Mouse (Mus musculus): ENCODE measurements around the gene Gm1113. TPM values are rescaled to one million over a fixed set of nuclear protein-coding genes. Genes with fewer than 3 reads are reported as not detected.

The Gm1113 gene
- polyA plus RNA-seq, 1 experiment from 2014 or later: not detected

DNA sequence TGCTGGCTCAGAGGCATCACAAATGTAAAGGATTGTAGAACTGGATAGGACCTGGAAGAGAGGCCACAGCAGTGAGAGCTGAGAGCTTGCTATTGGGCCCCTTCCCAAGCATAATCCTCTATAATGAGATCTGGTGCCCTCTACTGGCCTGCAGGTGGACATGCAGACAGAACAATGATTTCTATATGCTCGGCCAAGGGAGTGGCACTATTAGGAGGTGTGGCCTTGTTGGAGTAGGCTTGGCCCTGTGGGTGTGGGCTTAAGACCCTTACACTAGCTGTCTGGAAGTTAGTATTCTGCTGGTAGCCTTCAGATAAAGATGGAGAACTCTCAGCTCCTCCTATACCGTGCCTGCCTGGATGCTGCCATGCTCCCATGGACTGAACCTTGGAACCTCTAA is 17.0 kb upstream of the Gm1113 start:
- Histone ChIP-seq H3K4me2 (replicated peaks; ENCODE audit: low read depth, low read length) (no peak overlapping the region), H3K9ac (replicated peaks; ENCODE audit: low read depth) (no peak overlapping the region), H3K4me1 (ENCODE audit: insufficient read depth, low read depth, low read length) (no peaks in the 10 kb centered on the region), H3K27me3 (replicated peaks; ENCODE audit: insufficient read depth, low read length) (no peaks in the 10 kb centered on the region), H3K9me3 (ENCODE audit: low read length) (no peaks in the 10 kb centered on the region), H3K27ac (ENCODE audit: low read length) (no peak overlapping the region), H3K36me3 (ENCODE audit: insufficient read depth, low read length) (no peaks in the 10 kb centered on the region), H3K4me3 (ENCODE audit: low read depth, low read length) (no peak overlapping the region)
- ATAC-seq: peak; percentile 73
- TF ChIP-seq EP300 (IDR thresholded peaks at IDR 0.05) (no peak), CTCF (IDR thresholded peaks at IDR 0.05) (peak; percentile 90)
- 6% methylated on average over 2 of the region's 2 CpGs for WGBS
- peak; percentile 82 for DNase-seq (ENCODE audit: low spot score)

DNA sequence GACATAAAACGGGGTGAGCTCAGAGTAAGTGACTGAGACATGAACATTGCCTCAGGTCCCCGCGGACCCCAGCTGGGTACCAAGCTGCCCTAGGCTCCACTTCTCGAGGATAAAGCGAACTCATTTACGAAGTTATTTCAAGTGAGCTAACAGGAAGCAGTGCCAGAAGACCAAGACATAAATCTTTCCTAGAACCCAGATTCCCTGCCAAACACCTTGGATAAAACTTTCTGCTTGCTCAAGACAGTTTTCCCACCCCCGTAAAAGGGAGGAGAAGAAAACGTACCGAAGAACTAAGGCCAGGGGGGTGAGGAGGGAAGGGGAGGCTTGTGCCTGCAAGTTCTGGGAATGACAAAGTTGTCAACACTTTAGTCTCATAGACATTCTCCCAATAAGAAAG is 15.2 kb upstream of the Gm1113 start:
- WGBS: 58% methylated on average over 9 of the region's 9 CpGs
- Histone ChIP-seq H3K4me3 (ENCODE audit: low read depth, low read length) (no peak overlapping the region), H3K4me2 (replicated peaks; ENCODE audit: low read depth, low read length) (no peak overlapping the region), H3K27ac (ENCODE audit: low read length) (no peak overlapping the region), H3K9ac (replicated peaks; ENCODE audit: low read depth) (no peak overlapping the region), H3K36me3 (ENCODE audit: insufficient read depth, low read length) (no peaks in the 10 kb centered on the region), H3K4me1 (ENCODE audit: insufficient read depth, low read depth, low read length) (no peaks in the 10 kb centered on the region), H3K9me3 (ENCODE audit: low read length) (no peaks in the 10 kb centered on the region), H3K27me3 (replicated peaks; ENCODE audit: insufficient read depth, low read length) (no peaks in the 10 kb centered on the region)
- ATAC-seq: no peak
- no peak for DNase-seq (ENCODE audit: low spot score)
- TF ChIP-seq EP300 (IDR thresholded peaks at IDR 0.05) (no peak), CTCF (IDR thresholded peaks at IDR 0.05) (no peak)

DNA sequence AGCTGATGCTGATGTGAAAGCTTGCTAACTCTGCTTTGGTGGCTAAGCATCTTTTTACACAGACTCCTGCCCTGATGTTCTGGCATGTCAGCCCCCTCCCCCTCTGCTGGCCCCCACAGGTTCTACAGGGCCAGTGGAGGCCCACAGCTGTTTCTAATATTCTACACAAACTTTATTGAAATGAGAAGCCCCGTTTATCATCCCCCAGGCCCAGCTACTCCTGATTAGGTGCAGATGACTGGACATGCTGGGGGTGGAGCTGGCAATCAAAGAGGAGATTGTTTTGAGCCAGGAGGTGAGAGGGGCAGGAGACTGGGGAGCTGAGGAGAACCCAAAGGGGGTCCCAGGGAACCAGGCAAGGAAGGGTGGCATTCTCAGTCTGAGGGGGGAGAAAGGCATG is 11.7 kb upstream of the Gm1113 start:
- no peaks in the 10 kb centered on the region for H3K4me1 ChIP-seq (ENCODE audit: insufficient read depth, low read depth, low read length)
- H3K36me3 ChIP-seq (ENCODE audit: insufficient read depth, low read length): no peaks in the 10 kb centered on the region
- DNase-seq (ENCODE audit: low spot score): no peak
- TF ChIP-seq EP300 (IDR thresholded peaks at IDR 0.05): no peak
- no peak for TF ChIP-seq CTCF (IDR thresholded peaks at IDR 0.05)
- no peak overlapping the region for H3K9ac ChIP-seq (replicated peaks; ENCODE audit: low read depth)
- WGBS: 24% methylated on average over 1 of the region's 1 CpGs
- H3K9me3 ChIP-seq (ENCODE audit: low read length): no peaks in the 10 kb centered on the region
- H3K4me2 ChIP-seq (replicated peaks; ENCODE audit: low read depth, low read length): no peak overlapping the region
- no peaks in the 10 kb centered on the region for H3K27me3 ChIP-seq (replicated peaks; ENCODE audit: insufficient read depth, low read length)
- ATAC-seq: no peak
- no peak overlapping the region for H3K27ac ChIP-seq (ENCODE audit: low read length)
- no peak overlapping the region for H3K4me3 ChIP-seq (ENCODE audit: low read depth, low read length)

DNA sequence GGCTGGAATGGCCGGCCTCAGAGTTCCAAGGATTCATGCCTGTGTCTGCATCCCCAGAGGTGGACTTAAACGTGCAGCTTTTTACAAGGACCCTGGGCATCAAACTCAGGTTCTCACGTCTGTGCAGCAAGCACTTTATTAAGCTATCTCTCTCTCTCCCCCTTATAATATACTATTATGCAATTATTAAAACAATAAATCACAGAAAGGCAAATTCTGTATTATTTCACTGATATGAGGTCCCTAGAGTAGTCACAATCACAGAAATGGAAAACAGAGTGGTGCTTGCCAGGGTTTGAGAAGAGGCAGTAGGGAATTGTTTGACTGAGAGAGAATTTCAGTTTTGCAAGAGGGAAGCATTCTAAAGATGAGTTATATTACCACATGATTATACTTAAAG is 11.1 kb upstream of the Gm1113 start:
- WGBS: 54% methylated on average over 3 of the region's 3 CpGs
- DNase-seq (ENCODE audit: low spot score) (no peak), ATAC-seq (no peak)
- H3K9ac ChIP-seq (replicated peaks; ENCODE audit: low read depth): no peak overlapping the region
- no peak overlapping the region for H3K4me3 ChIP-seq (ENCODE audit: low read depth, low read length)
- H3K27ac ChIP-seq (ENCODE audit: low read length): no peak overlapping the region
- H3K27me3 ChIP-seq (replicated peaks; ENCODE audit: insufficient read depth, low read length): no peaks in the 10 kb centered on the region
- no peaks in the 10 kb centered on the region for H3K4me1 ChIP-seq (ENCODE audit: insufficient read depth, low read depth, low read length)
- TF ChIP-seq EP300 (IDR thresholded peaks at IDR 0.05) (no peak), CTCF (IDR thresholded peaks at IDR 0.05) (no peak)
- no peak overlapping the region for H3K4me2 ChIP-seq (replicated peaks; ENCODE audit: low read depth, low read length)
- no peaks in the 10 kb centered on the region for H3K9me3 ChIP-seq (ENCODE audit: low read length)
- no peaks in the 10 kb centered on the region for H3K36me3 ChIP-seq (ENCODE audit: insufficient read depth, low read length)

DNA sequence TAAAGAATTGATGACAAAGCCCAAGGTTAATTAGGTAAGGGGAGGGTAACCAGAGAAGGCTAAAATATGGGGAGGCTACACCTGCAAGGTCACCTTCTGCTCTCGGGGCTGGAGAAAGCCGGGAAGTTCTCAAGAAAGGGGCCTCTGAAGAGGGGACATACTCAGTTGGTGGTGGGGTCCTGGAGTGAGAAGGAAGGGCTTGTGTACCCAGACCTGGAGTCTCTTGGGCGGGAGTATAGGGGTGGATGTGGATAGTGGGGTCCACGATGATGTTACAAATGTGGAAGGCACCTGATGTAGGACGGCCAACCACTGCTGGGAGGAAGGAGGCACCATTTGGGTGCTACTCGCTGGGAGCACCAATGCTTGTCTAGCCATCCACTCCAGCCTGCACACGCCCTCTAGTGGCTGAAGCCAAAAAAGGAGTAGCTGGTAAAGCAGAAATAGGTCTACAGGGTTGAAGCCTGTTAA is 5.9 kb upstream of the Gm1113 start:
- peak; percentile 79 for DNase-seq (ENCODE audit: low spot score)
- 16% methylated on average over 7 of the region's 7 CpGs for WGBS
- H3K27me3 ChIP-seq (replicated peaks; ENCODE audit: insufficient read depth, low read length): no peaks in the 10 kb centered on the region
- H3K4me1 ChIP-seq (ENCODE audit: insufficient read depth, low read depth, low read length): no peaks in the 10 kb centered on the region
- H3K36me3 ChIP-seq (ENCODE audit: insufficient read depth, low read length): no peaks in the 10 kb centered on the region
- H3K27ac ChIP-seq (ENCODE audit: low read length): no peak overlapping the region
- no peak overlapping the region for H3K4me3 ChIP-seq (ENCODE audit: low read depth, low read length)
- no peak overlapping the region for H3K4me2 ChIP-seq (replicated peaks; ENCODE audit: low read depth, low read length)
- TF ChIP-seq CTCF (IDR thresholded peaks at IDR 0.05) (peak; percentile 89), EP300 (IDR thresholded peaks at IDR 0.05) (no peak)
- no peak overlapping the region for H3K9ac ChIP-seq (replicated peaks; ENCODE audit: low read depth)
- H3K9me3 ChIP-seq (ENCODE audit: low read length): no peaks in the 10 kb centered on the region
- peak; percentile 80 for ATAC-seq

DNA sequence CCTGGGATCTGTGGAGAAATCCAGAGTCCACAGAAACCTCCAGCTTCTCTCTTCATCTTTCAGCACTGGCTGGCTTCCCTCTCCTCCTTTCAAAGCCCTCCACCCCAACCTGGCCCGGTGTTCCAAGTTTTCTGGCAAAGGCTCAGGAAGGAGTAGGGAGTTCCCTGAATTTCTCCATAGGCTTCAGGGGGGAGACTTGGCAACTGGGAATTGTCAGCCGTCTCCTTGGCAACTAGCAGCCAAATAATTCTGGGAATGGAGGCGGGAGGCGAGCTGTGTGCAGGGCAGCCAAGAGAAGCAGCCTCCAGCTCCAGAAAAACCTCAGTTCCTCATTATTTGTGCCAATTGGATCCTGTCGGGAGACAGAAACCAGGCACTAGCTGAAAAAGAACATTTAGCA is 5.5 kb upstream of the Gm1113 start:
- Histone ChIP-seq H3K9ac (replicated peaks; ENCODE audit: low read depth) (no peak overlapping the region), H3K4me1 (ENCODE audit: insufficient read depth, low read depth, low read length) (no peaks in the 10 kb centered on the region), H3K36me3 (ENCODE audit: insufficient read depth, low read length) (no peaks in the 10 kb centered on the region), H3K4me3 (ENCODE audit: low read depth, low read length) (no peak overlapping the region), H3K27me3 (replicated peaks; ENCODE audit: insufficient read depth, low read length) (no peaks in the 10 kb centered on the region), H3K9me3 (ENCODE audit: low read length) (no peaks in the 10 kb centered on the region), H3K4me2 (replicated peaks; ENCODE audit: low read depth, low read length) (no peak overlapping the region), H3K27ac (ENCODE audit: low read length) (no peak overlapping the region)
- ATAC-seq (peak; percentile 83), DNase-seq (ENCODE audit: low spot score) (peak; percentile 81)
- 26% methylated on average over 5 of the region's 5 CpGs for WGBS
- TF ChIP-seq CTCF (IDR thresholded peaks at IDR 0.05) (no peak), EP300 (IDR thresholded peaks at IDR 0.05) (no peak)

Data from lung, postnatal 0 days (tissue).